Mouse (Mus musculus) CH12.LX (cell line): Measurements from ENCODE around the gene Nsun2. TPM values are rescaled to one million over a fixed set of nuclear protein-coding genes. Genes with fewer than 3 reads are reported as not detected.

ENCODE experiments used
- DNase-seq: peaks from one replicate; pipeline ENCODE4 v3.0.0-alpha.2; 2013; ENCODE audit errors: extremely low read depth
- H3K27ac ChIP-seq: 2 replicates; pipeline ENCODE4 v1.5.1; 2012; ENCODE audit warnings: low read depth, mild to moderate bottlenecking, control low read depth, moderate library complexity; ENCODE audit not compliant: insufficient read depth
- H3K27me3 ChIP-seq: replicated peaks from 2 replicates; pipeline ENCODE3; 2012; ENCODE audit warnings: inconsistent platforms
- H3K36me3 ChIP-seq, 2 experiments: replicated peaks in 1 of 2; 2 replicates each; pipeline versions ENCODE3 to v1.6.1; 2012; ENCODE audit warnings: inconsistent platforms in 1 of 2, low read length in 1 of 2, mild to moderate bottlenecking in 1 of 2, mixed read lengths in 1 of 2, moderate library complexity in 1 of 2; ENCODE audit not compliant: control insufficient read depth in 1 of 2, insufficient read depth in 1 of 2
- H3K4me1 ChIP-seq, 2 experiments: 2 replicates each; pipeline ENCODE4 v1.6.1; 2012; ENCODE audit warnings: inconsistent platforms in 1 of 2, moderate library complexity in 1 of 2; ENCODE audit not compliant: insufficient read depth in 2 of 2, control insufficient read depth in 1 of 2
- H3K4me2 ChIP-seq: 2 replicates; pipeline ENCODE4 v1.6.1; 2012; ENCODE audit warnings: low read depth, mild to moderate bottlenecking, control low read depth; ENCODE audit not compliant: poor library complexity, insufficient read depth, severe bottlenecking
- H3K4me3 ChIP-seq, 3 experiments: fragments of 150-350 bp in 1 of 3; sonication (generic) in 1 of 3; replicated peaks in 1 of 3; 2 replicates each; pipeline versions ENCODE3 to v1.5.1; 2011 to 2012; ENCODE audit warnings: low read depth in 2 of 3, low read length in 2 of 3, mild to moderate bottlenecking in 2 of 3, moderate library complexity in 2 of 3, control low read depth in 1 of 3, improper control_type of control experiment in 1 of 3, inconsistent platforms in 1 of 3, mixed read lengths in 1 of 3; ENCODE audit not compliant: poor library complexity in 1 of 3
- H3K79me2 ChIP-seq: replicated peaks from 2 replicates; pipeline ENCODE4 v1.6.1; 2012; ENCODE audit warnings: mild to moderate bottlenecking, moderate library complexity; ENCODE audit not compliant: control insufficient read depth, poor library complexity, insufficient read depth, severe bottlenecking; ENCODE audit errors: extremely low read depth
- H3K9ac ChIP-seq: 2 replicates; pipeline ENCODE4 v1.6.1; 2012; ENCODE audit warnings: low read depth, mild to moderate bottlenecking, control low read depth, moderate library complexity; ENCODE audit not compliant: insufficient read depth
- H3K9me3 ChIP-seq: replicated peaks from 2 replicates; pipeline ENCODE3; 2012; ENCODE audit warnings: low read length, inconsistent platforms, mixed read lengths
- CTCF ChIP-seq, 2 experiments: IDR thresholded peaks in 1 of 2; conservative IDR thresholded peaks in 1 of 2; 2 replicates each; pipeline ENCODE4 v1.5.1; 2011 to 2012; ENCODE audit warnings: low read depth in 2 of 2, low read length in 2 of 2, improper control_type of control experiment in 1 of 2, inconsistent platforms in 1 of 2, mild to moderate bottlenecking in 1 of 2, moderate library complexity in 1 of 2
- HCFC1 ChIP-seq: IDR thresholded peaks from 2 replicates; pipeline ENCODE4 v1.6.1; 2012; ENCODE audit warnings: low read depth, mild to moderate bottlenecking, inconsistent platforms, low read length, improper control_type of control experiment
- KAT2A ChIP-seq: IDR thresholded peaks from 2 replicates; pipeline ENCODE4 v1.6.1; 2012; ENCODE audit warnings: low read length, improper control_type of control experiment, inconsistent platforms; ENCODE audit not compliant: insufficient replicate concordance
- MAX ChIP-seq: IDR thresholded peaks from 2 replicates; pipeline ENCODE4 v1.6.1; 2011; ENCODE audit warnings: low read length, improper control_type of control experiment
- MXI1 ChIP-seq: IDR thresholded peaks from 2 replicates; pipeline ENCODE4 v1.6.1; 2011; ENCODE audit warnings: mild to moderate bottlenecking, low read depth, low read length, improper control_type of control experiment
- PAX5 ChIP-seq: IDR thresholded peaks from 2 replicates; pipeline ENCODE4 v1.6.1; 2012; ENCODE audit warnings: low read length, inconsistent platforms, mixed read lengths
- POLR2A ChIP-seq: IDR thresholded peaks from 2 replicates; pipeline ENCODE4 v1.6.1; 2011; ENCODE audit warnings: low read depth, mild to moderate bottlenecking, improper control_type of control experiment, low read length
- POLR2AphosphoS2 ChIP-seq: IDR thresholded peaks from 2 replicates; pipeline ENCODE4 v1.6.1; 2011; ENCODE audit warnings: low read depth, low read length, improper control_type of control experiment
- TBP ChIP-seq: conservative IDR thresholded peaks from 2 replicates; pipeline ENCODE4 v1.6.1; 2011; ENCODE audit warnings: low read depth, low read length, improper control_type of control experiment
- TCF12 ChIP-seq: IDR thresholded peaks from 2 replicates; pipeline ENCODE4 v1.6.1; 2014; ENCODE audit warnings: low read depth, mild to moderate bottlenecking, inconsistent platforms, low read length, improper control_type of control experiment
- UBTF ChIP-seq: IDR thresholded peaks from 2 replicates; pipeline ENCODE4 v1.6.1; 2012; ENCODE audit warnings: low read depth, mild to moderate bottlenecking, inconsistent platforms, low read length, improper control_type of control experiment, moderate library complexity
- ZMIZ1 ChIP-seq: IDR thresholded peaks from 2 replicates; pipeline ENCODE4 v1.6.1; 2012; ENCODE audit warnings: low read depth, mild to moderate bottlenecking, inconsistent platforms, low read length, improper control_type of control experiment
- ZNF384 ChIP-seq: IDR thresholded peaks from 2 replicates; pipeline ENCODE4 v1.6.1; 2012; ENCODE audit warnings: low read depth, low read length, improper control_type of control experiment, inconsistent platforms
- dilution Hi-C: fragments of 300-500 bp; cut with MboI; formaldehyde crosslinking; loops from 2 replicates; pipeline ENCODE4 v1.14.3; 2020; ENCODE audit warnings: low sequenced_read_pairs; ENCODE audit not compliant: extremely low pct_unique_long_range_greater_than_20kb, extremely low pct_ligation_motif_present
- in situ Hi-C: fragments of 300-500 bp; cut with MboI; formaldehyde crosslinking; loops from 3 replicates; pipeline ENCODE4 v1.14.3; 2019; ENCODE audit warnings: low sequenced_read_pairs, low pct_ligation_motif_present, low pct_unique_long_range_greater_than_20kb, mixed read lengths
- polyA plus RNA-seq: library from polyadenylated mRNA; unstranded; fragments of >175 nt; gene quantifications from 2 replicates; pipeline ENCODE4 v1.2.1, GENCODE M21; 2012; ENCODE audit warnings: low read depth; ENCODE audit not compliant: insufficient read length
- total RNA-seq, 2 experiments: library from RNA; depleted of rRNA; stranded (reverse); fragments of 300-350 nt in 1 of 2; fragments of >200 nt in 1 of 2; gene quantifications; 2 replicates each; pipeline ENCODE4 v1.2.3; 2012 to 2014

Nsun2 gene
- total and polyA plus RNA-seq, 3 experiments: 178 to 292 (median 279) TPM

DNA sequence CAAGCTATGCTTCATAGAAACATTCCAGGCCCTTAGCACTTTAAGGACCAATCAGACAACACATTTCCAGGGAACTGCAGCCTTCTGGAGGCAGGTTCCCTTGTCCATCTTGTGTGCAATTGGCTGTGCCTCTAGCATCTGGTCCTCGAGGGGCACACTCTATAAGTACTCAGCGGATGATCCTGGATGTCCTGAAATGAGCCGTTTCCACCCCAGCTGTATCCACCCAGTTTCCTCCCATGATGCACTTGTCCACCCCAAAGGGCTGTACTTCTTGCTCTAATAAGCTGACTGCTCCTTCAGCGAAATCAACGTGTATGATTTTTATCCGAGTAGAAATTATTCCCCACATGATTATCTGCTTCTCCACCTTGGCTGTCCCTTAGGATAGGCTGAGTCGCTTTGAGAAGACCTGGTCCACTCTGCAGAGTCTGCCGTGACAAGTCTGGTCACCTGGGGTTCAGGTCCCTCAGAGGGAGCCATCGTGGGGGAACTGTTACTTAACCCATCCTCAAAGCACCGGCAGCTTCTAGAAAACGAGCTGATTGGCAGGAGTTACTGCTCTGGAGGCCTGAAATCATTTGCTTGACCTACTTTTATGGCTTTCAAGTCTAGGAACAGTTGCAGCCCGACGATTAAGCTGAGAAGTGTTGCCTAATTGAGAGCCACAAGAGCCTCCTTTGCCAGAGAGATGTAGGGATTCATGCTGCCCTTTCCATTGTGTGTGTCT is 112.3 kb downstream of the Nsun2 start (continued):
- no peak for TF ChIP-seq POLR2AphosphoS2

DNA sequence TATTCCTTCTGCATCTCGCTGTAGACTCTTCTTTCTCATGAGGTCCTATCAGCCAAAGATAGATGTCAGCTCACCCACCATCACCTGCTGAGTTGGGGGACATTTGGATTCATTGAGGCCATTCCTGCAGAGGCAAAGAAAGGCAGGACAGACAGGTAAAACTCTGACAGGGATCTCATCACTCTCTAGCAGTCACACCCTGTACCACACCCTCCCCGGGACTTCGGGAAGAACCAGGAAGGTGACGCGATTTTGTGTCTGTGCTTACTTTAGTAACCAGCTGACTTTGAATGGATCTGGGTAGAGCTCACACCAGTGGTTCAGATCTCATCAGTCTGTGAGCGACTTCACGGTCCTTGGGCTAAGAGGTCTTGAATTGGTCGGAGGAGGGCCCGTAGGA is 112.9 kb downstream of the Nsun2 start:
- no peak overlapping the region for H3K9ac ChIP-seq
- H3K36me3 ChIP-seq: peaks cover 7 to 20% of the 10 kb centered on the region in 2 experiments
- H3K4me2 ChIP-seq: no peak overlapping the region
- no peaks in the 10 kb centered on the region for H3K79me2 ChIP-seq
- dilution Hi-C loops: no loop called here
- TF ChIP-seq UBTF: no peak
- no peak for TF ChIP-seq HCFC1
- TF ChIP-seq, all 38 proteins: peak for 0
- no peak overlapping the region for H3K27ac ChIP-seq
- H3K4me3 ChIP-seq: no peak overlapping the region
- no peaks in the 10 kb centered on the region for H3K27me3 ChIP-seq
- H3K4me1 ChIP-seq: peaks cover 10 to 20% of the 10 kb centered on the region in 2 experiments
- no peak for DNase-seq
- H3K9me3 ChIP-seq: no peaks in the 10 kb centered on the region
- in situ Hi-C loops: no loop called here

DNA sequence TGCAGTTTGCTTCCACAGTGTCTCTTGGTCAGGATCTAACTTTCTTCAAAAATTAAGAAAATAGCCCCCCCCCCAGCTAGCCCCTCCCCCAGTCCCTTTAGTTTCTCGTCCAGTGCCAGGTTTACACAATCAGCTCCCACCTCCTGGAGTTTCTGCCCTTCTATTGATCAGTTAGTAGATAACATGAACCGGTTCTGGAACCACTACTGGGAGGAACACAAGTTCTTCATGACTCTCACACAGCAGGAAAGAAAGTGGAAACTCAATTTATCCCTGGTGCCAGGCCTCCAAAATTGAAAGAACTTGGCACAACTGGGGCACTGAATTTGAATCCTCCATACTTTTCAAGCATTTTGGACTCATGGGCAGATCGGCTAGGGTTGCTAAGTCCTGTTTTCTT is 121.0 kb downstream of the Nsun2 start:
- Histone ChIP-seq H3K4me2 (no peak overlapping the region), H3K36me3 (no peaks in the 10 kb centered on the region), H3K27ac (no peak overlapping the region), H3K9ac (no peak overlapping the region), H3K27me3 (no peaks in the 10 kb centered on the region), H3K79me2 (no peaks in the 10 kb centered on the region), H3K4me3 (no peak overlapping the region), H3K4me1 (no peaks in the 10 kb centered on the region; a peak in 1 of 4 replicates), H3K9me3 (no peaks in the 10 kb centered on the region)
- TF ChIP-seq UBTF: no peak
- TF ChIP-seq CTCF (conservative IDR thresholded peaks at IDR 0.05 in 1 of 2, IDR thresholded peaks at IDR 0.05 in 1 of 2; ENCODE audit: low read depth in 2 of 2, low read length in 2 of 2): no peak
- TF ChIP-seq MXI1: no peak
- TF ChIP-seq ZNF384: no peak
- no peak for TF ChIP-seq ZMIZ1
- no peak for TF ChIP-seq KAT2A
- no peak for TF ChIP-seq PAX5
- no peak for TF ChIP-seq MAX
- no peak for TF ChIP-seq TCF12
- dilution Hi-C loops: no loop called here
- no peak for DNase-seq
- in situ Hi-C loops: loop anchor here (5.0 kb wide), 1 partner anchor 152 kb away; no protein-coding TSS in a partner anchor

DNA sequence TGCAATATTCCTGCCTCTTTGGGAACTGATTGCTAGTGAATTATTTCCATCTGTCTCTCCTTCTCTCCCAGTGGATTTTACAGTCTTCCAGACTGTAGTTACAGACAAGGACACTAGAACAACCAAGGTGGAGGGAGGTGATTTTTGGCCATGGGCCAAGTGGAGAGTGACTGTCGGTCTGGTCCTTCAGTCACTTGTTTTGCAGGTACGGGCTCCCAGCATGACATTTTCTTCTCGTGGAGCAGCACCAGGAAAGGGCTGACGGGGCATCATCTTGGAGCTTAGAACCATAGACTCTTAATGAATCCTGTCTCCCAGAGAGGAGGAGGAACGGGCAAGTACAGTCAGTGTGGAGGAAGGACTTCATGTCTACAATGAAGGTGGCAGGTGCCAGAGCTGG is 138.6 kb downstream of the Nsun2 start:
- dilution Hi-C loops: no loop called here
- no peak for DNase-seq
- H3K9me3 ChIP-seq: peaks cover 2% of the 10 kb centered on the region
- TF ChIP-seq ZNF384 (no peak), TBP (no peak), ZMIZ1 (no peak), HCFC1 (no peak), TCF12 (no peak), POLR2A (no peak)
- TF ChIP-seq, all 38 proteins: peak for 0
- Histone ChIP-seq H3K4me1 (no peaks in the 10 kb centered on the region), H3K27me3 (peaks cover 22% of the 10 kb centered on the region), H3K79me2 (no peaks in the 10 kb centered on the region), H3K27ac (no peak overlapping the region), H3K9ac (no peak overlapping the region), H3K4me3 (no peak overlapping the region), H3K36me3 (no peaks in the 10 kb centered on the region), H3K4me2 (no peak overlapping the region)
- in situ Hi-C loops: no loop called here
